In the genomic region with DNA sequence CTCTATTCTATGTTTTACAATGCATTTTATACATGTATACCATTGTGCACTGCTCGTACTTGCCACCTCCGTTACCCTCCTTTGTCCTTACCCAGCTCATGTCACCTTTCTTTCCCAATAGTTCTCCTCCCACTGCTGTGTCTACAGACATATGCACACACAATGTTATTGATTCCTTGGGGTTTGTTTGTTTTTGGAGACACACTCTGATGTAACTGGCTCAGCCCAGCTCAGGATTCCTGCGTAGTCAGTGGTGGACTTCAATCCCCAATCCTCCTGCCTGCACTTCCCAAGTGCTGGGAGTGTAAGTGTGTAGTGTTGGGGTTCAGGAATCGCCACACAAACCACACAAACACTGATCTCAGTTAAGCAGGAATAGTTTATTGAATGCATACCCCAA, we compare ENCODE assay signal across 21 mouse cellular contexts. TPM values are rescaled to one million over a fixed set of nuclear protein-coding genes. Genes with fewer than 3 reads are reported as not detected.
DNase-seq lines count a peak whose midpoint lies in the region; ATAC-seq and TF ChIP-seq lines count a peak whose summit lies in the region.
"Had no signal": no experiment of that assay in that cellular context is flagged by ENCODE, and none has a peak within 500 bp of the region (broad histone marks: within the 10 kb centered on the region; RNA-seq: fewer than 3 reads in every experiment).

No protein-coding gene starts in this region.

- no peak overlapping the region for H3K4me3 ChIP-seq in liver, adult 2 months (ENCODE audit: insufficient read depth, low read depth, low read length)
- no peak overlapping the region for H3K4me3 ChIP-seq in liver, embryonic 11.5 days (ENCODE audit: low read depth, low read length)
- H3K4me3 ChIP-seq in liver, embryonic 15.5 days (replicated peaks) = no peak overlapping the region
- H3K4me3 ChIP-seq: embryonic facial prominence, embryonic 15.5 days; erythroblast, embryonic 14.5 days; forebrain, embryonic 15.5 days; heart, adult 2 months; heart, embryonic 15.5 days had no signal

- H3K27me3 ChIP-seq in liver, adult 2 months (ENCODE audit: control insufficient read depth, insufficient read depth, low read length) = no peaks in the 10 kb centered on the region
- H3K27me3 ChIP-seq in liver, embryonic 11.5 days (replicated peaks; ENCODE audit: control insufficient read depth, insufficient read depth, low read length) = no peaks in the 10 kb centered on the region
- H3K27me3 ChIP-seq in liver, embryonic 15.5 days = no peaks in the 10 kb centered on the region
- H3K27me3 ChIP-seq: CH12.LX; embryonic facial prominence, embryonic 15.5 days; forebrain, embryonic 15.5 days; heart, embryonic 15.5 days; Patski had no signal

- peak; percentile 99 for DNase-seq in liver, adult 2 months (ENCODE audit: extremely low read depth, low read depth, low spot score)
- no peak for DNase-seq in liver
- peak; percentile 29 for DNase-seq in liver, embryonic 11.5 days (ENCODE audit: low spot score)
- DNase-seq in yolk sac, embryonic 10.5 days (ENCODE audit: low spot score) = peak; percentile 66
- DNase-seq in frontal cortex, adult 2 months (ENCODE audit: extremely low spot score in 1 of 2, low spot score in 1 of 2) = no peak
- no peak for DNase-seq in embryo, embryonic 9.5 days (ENCODE audit: extremely low spot score)
- DNase-seq: adrenal gland, postnatal 14 days; cerebellum, adult 11-12 months; cerebellum, postnatal 10 days; gastrocnemius, postnatal 10 days; heart, adult 2 months had no signal

- WGBS in liver, adult 2 months = 30% methylated on average over 4 of the region's 4 CpGs
- WGBS in liver, embryonic 11.5 days = 72% methylated on average over 4 of the region's 4 CpGs
- 67% methylated on average over 4 of the region's 4 CpGs for WGBS in liver, embryonic 15.5 days (ENCODE audit: insufficient replicate concordance)

- H3K36me3 ChIP-seq in liver, adult 2 months (ENCODE audit: control insufficient read depth, insufficient read depth, low read length) = peaks cover 44% of the 10 kb centered on the region
- H3K36me3 ChIP-seq in liver, embryonic 11.5 days (ENCODE audit: control insufficient read depth, insufficient read depth, low read length) = peaks cover 25% of the 10 kb centered on the region
- H3K36me3 ChIP-seq in liver, embryonic 15.5 days (replicated peaks) = peaks cover 81% of the 10 kb centered on the region

- TF ChIP-seq CTCF in liver, adult 2 months (IDR thresholded peaks at IDR 0.05; ENCODE audit: low read depth, low read length) = no peak

- no peak overlapping the region for H3K4me2 ChIP-seq in liver, embryonic 11.5 days
- H3K4me2 ChIP-seq in liver, embryonic 15.5 days = no peak overlapping the region
- H3K4me2 ChIP-seq: embryonic facial prominence, embryonic 15.5 days; forebrain, embryonic 15.5 days; heart, embryonic 11.5 days; heart, embryonic 15.5 days had no signal

- no peak for TF ChIP-seq POLR2A in liver, adult 2 months (IDR thresholded peaks at IDR 0.05; ENCODE audit: extremely low read depth, insufficient read depth, low read length)

- H3K79me2 ChIP-seq in liver, adult 2 months (ENCODE audit: control insufficient read depth, insufficient read depth, low read length) = peaks cover 11% of the 10 kb centered on the region; the same call in 1 of the 2 replicates

- H3K9ac ChIP-seq in liver, adult 2 months (ENCODE audit: low read depth, low read length) = peak overlapping the region; percentile 28
- no peak overlapping the region for H3K9ac ChIP-seq in liver, embryonic 11.5 days (ENCODE audit: low read depth, low read length)
- H3K9ac ChIP-seq in liver, embryonic 15.5 days = no peak overlapping the region
- H3K9ac ChIP-seq: embryonic facial prominence, embryonic 15.5 days; forebrain, embryonic 15.5 days; heart, embryonic 15.5 days had no signal

- peaks cover 37% of the 10 kb centered on the region for H3K4me1 ChIP-seq in liver, adult 2 months (ENCODE audit: control insufficient read depth, insufficient read depth, low read length)
- no peaks in the 10 kb centered on the region for H3K4me1 ChIP-seq in liver, embryonic 11.5 days (replicated peaks; ENCODE audit: control insufficient read depth, insufficient read depth, low read length)
- H3K4me1 ChIP-seq in liver, embryonic 15.5 days (replicated peaks) = peaks cover 4% of the 10 kb centered on the region
- H3K4me1 ChIP-seq: embryonic facial prominence, embryonic 15.5 days; forebrain, embryonic 15.5 days; heart, embryonic 15.5 days had no signal

- peak overlapping the region; percentile 93 for H3K27ac ChIP-seq in liver, adult 2 months (replicated peaks; ENCODE audit: insufficient read depth, low read depth, low read length)
- peak overlapping the region; percentile 19; the same call in 1 of the 2 replicates for H3K27ac ChIP-seq in liver, embryonic 11.5 days (ENCODE audit: low read depth, low read length)
- peak overlapping the region; percentile 55; the same call in 1 of the 2 replicates for H3K27ac ChIP-seq in liver, embryonic 15.5 days (replicated peaks)
- H3K27ac ChIP-seq: embryonic facial prominence, embryonic 15.5 days; forebrain, embryonic 15.5 days; heart, adult 2 months; heart, embryonic 15.5 days had no signal

- ATAC-seq in liver, embryonic 11.5 days (replicated peaks; ENCODE audit: low FRiP score) = peak; percentile 73
- ATAC-seq in liver, embryonic 15.5 days (ENCODE audit: insufficient read depth) = peak; percentile 79
- ATAC-seq: activated CD4-positive, CD25-positive, alpha-beta regulatory T cell, adult 4 months; forebrain, embryonic 15.5 days; hindbrain, embryonic 16.5 days; Patski had no signal

- H3K9me3 ChIP-seq in liver, embryonic 11.5 days (ENCODE audit: control insufficient read depth, low read length) = no peaks in the 10 kb centered on the region
- H3K9me3 ChIP-seq in liver, embryonic 15.5 days (replicated peaks) = no peaks in the 10 kb centered on the region
- H3K9me3 ChIP-seq: embryonic facial prominence, embryonic 15.5 days; forebrain, embryonic 15.5 days; heart, embryonic 15.5 days had no signal

RNA-seq across cellular contexts. Expression of a gene that starts 16.2 kb away (rescaled TPM):
- total RNA-seq in liver, adult 2 months (2014; rRNA removed) = 20.7 and 25.4 TPM in 2 replicates
- polyA plus RNA-seq in liver, adult 2 months (2012; rRNA removed) = 35.1 and 44.6 TPM in 2 replicates
- 10.5 and 11.6 TPM in 2 replicates for polyA plus RNA-seq in liver, embryonic 11.5 days (2014; fragmentation: Nextera tagmentation; extraction: Ambion mirVana)
- polyA plus RNA-seq in liver, embryonic 15.5 days (2015; fragmentation: Nextera tagmentation; extraction: Ambion mirVana) = 4.9 and 5.2 TPM in 2 replicates
- polyA plus RNA-seq in frontal cortex, adult 2 months (2012; rRNA removed) = 21.4 and 24.2 TPM in 2 replicates

RNA-seq across cellular contexts. Expression of a gene that starts 20.5 kb away (rescaled TPM):
- total RNA-seq in liver, adult 2 months (2014; rRNA removed) = 0.13 and 0.28 TPM in 2 replicates
- 0.04 TPM in 2 replicates for polyA plus RNA-seq in liver, adult 2 months (2012; rRNA removed)
- polyA plus RNA-seq in liver, embryonic 11.5 days (2014; fragmentation: Nextera tagmentation; extraction: Ambion mirVana) = 0.19 and 0.21 TPM in 2 replicates
- 0.31 and 0.47 TPM in 2 replicates for polyA plus RNA-seq in liver, embryonic 15.5 days (2015; fragmentation: Nextera tagmentation; extraction: Ambion mirVana)
- 0.22 and 0.25 TPM in 2 replicates for polyA plus RNA-seq in frontal cortex, adult 2 months (2012; rRNA removed)
- polyA plus RNA-seq: erythroblast, embryonic 14.5 days; Patski had no signal

Comparison
In these comparisons a context has a peak if more than half of its experiments do, and no peak if none do; other contexts are left out.
1. DNase-seq: peak in liver, adult 2 months (single experiment), liver, embryonic 11.5 days (single experiment) and yolk sac, embryonic 10.5 days (single experiment); none in liver (single experiment), frontal cortex, adult 2 months (0 of 2) and embryo, embryonic 9.5 days (single experiment).
2. H3K27ac ChIP-seq: peak in every context shown above with its lines; median percentile 93 in liver, adult 2 months; 55 in liver, embryonic 15.5 days; 19 in liver, embryonic 11.5 days.